Mouse (Mus musculus) bone marrow, adult 2 months (tissue): ENCODE data around the gene Tcea3. TPM values are rescaled to one million over a fixed set of nuclear protein-coding genes. Genes with fewer than 3 reads are reported as not detected.

ENCODE experiments used
- H3K27ac ChIP-seq: fragments of 200-500 bp; 2 replicates; pipeline ENCODE4 v1.5.1; 2012; ENCODE audit warnings: low read depth, mild to moderate bottlenecking, control low read depth, inconsistent platforms, low read length; ENCODE audit not compliant: control insufficient read depth, poor library complexity, insufficient read depth
- H3K4me1 ChIP-seq: fragments of 200-500 bp; 2 replicates; pipeline ENCODE4 v1.6.1; 2011; ENCODE audit warnings: low read length; ENCODE audit not compliant: control insufficient read depth, insufficient read depth
- H3K4me3 ChIP-seq: fragments of 200-500 bp; replicated peaks from 2 replicates; pipeline ENCODE3; 2011; ENCODE audit warnings: mild to moderate bottlenecking, low read depth, low read length, control low read depth; ENCODE audit not compliant: control insufficient read depth
- CTCF ChIP-seq: fragments of 200-500 bp; IDR thresholded peaks from 2 replicates; pipeline ENCODE4 v1.5.1; 2011; ENCODE audit warnings: low read length, control low read depth; ENCODE audit not compliant: control insufficient read depth, insufficient read depth
- POLR2A ChIP-seq: fragments of 200-500 bp; IDR thresholded peaks from 2 replicates; pipeline ENCODE4 v1.6.1; 2011; ENCODE audit warnings: low read depth, mild to moderate bottlenecking, control low read depth, low read length, borderline replicate concordance; ENCODE audit not compliant: control insufficient read depth
- WGBS: fragments of 180-500 bp; shearing (Covaris S2); methylation state at CpG from one replicate; pipeline ENCODE4 v1.1.7; 2018; 5-methylcytosine and 5-hydroxymethylcytosine counted together
- polyA plus RNA-seq: library from polyadenylated mRNA; stranded (reverse); fragments of >200 nt; gene quantifications from 2 replicates; pipeline ENCODE4 v1.2.4, GENCODE M21; 2011; ENCODE audit warnings: low replicate concordance; ENCODE audit not compliant: missing spikeins, insufficient read depth, insufficient read length

Gene Tcea3
- 8.1 TPM in 1 of 2 replicates, not detected in the other for polyA plus RNA-seq

GRCm38 (mm10) chr4:136247729-136248463 is at the start of gene Tcea3:
Tcea3 (plus strand) TSS chr4:136247729.
- 2% methylated on average over 46 of the region's 46 CpGs for WGBS
- Histone ChIP-seq H3K4me1 (no peaks in the 10 kb centered on the region), H3K4me3 (no peak within 1 kb of the TSS), H3K27ac (no peak within 1 kb of the TSS)
- TF ChIP-seq POLR2A (no peak), CTCF (no peak)

- Histone ChIP-seq H3K4me1 (peaks cover 1% of the 10 kb centered on the region; the same call in 1 of the 2 replicates), H3K4me3 (no peak overlapping the region), H3K27ac (no peak overlapping the region)
- TF ChIP-seq CTCF, result no peak
- TF ChIP-seq POLR2A, result no peak
- WGBS, result 83% methylated on average over 7 of the region's 7 CpGs
These were observed 48.7 kb upstream of the Tcea3 start for GRCm38 (mm10) chr4:136198846-136199245.

GRCm38 (mm10) chr4:136199562-136200292 is 47.8 kb upstream of the Tcea3 start:
- WGBS, result 34% methylated on average over 9 of the region's 9 CpGs
- TF ChIP-seq CTCF (peak; percentile 97), POLR2A (no peak)
- Histone ChIP-seq H3K27ac (no peak overlapping the region), H3K4me3 (no peak overlapping the region), H3K4me1 (peaks cover 1% of the 10 kb centered on the region; the same call in 1 of the 2 replicates)

- no peak for TF ChIP-seq POLR2A
- peak; percentile 80 for TF ChIP-seq CTCF
- Histone ChIP-seq H3K4me3 (no peak overlapping the region), H3K27ac (no peak overlapping the region), H3K4me1 (peaks cover 1% of the 10 kb centered on the region; the same call in 1 of the 2 replicates)
- WGBS, result 6% methylated on average over 9 of the region's 9 CpGs
These were observed 45.0 kb upstream of the Tcea3 start for GRCm38 (mm10) chr4:136202509-136202908.

- 77% methylated on average over 2 of the region's 2 CpGs for WGBS
- no peak overlapping the region for H3K27ac ChIP-seq
- no peak for TF ChIP-seq CTCF
- no peak for TF ChIP-seq POLR2A
- H3K4me3 ChIP-seq, result no peak overlapping the region
- H3K4me1 ChIP-seq, result peaks cover 1% of the 10 kb centered on the region; the same call in 1 of the 2 replicates
These were observed 42.8 kb upstream of the Tcea3 start for GRCm38 (mm10) chr4:136204775-136205174.

GRCm38 (mm10) chr4:136206033-136206893 is 41.3 kb upstream of the Tcea3 start, which contains the start of gene Asap3:
Asap3 (plus strand) TSS chr4:136206365.
- H3K4me1 ChIP-seq, result no peaks in the 10 kb centered on the region; the same call in 1 of the 2 replicates
- peak; percentile 36; the same call in 1 of the 2 replicates for TF ChIP-seq POLR2A
- TF ChIP-seq CTCF, result no peak
- peak within 1 kb of the TSS; percentile 37 for H3K4me3 ChIP-seq
- no peak within 1 kb of the TSS for H3K27ac ChIP-seq
- WGBS, result 1% methylated on average over 54 of the region's 54 CpGs

GRCm38 (mm10) chr4:136206943-136207342 is 40.6 kb upstream of the Tcea3 start:
- H3K4me1 ChIP-seq, result no peaks in the 10 kb centered on the region; the same call in 1 of the 2 replicates
- H3K27ac ChIP-seq, result no peak overlapping the region
- no peak for TF ChIP-seq POLR2A
- TF ChIP-seq CTCF, result no peak
- 13% methylated on average over 6 of the region's 6 CpGs for WGBS
- no peak overlapping the region for H3K4me3 ChIP-seq
